Mouse (Mus musculus): ENCODE results near the gene Tprgl.

DNA sequence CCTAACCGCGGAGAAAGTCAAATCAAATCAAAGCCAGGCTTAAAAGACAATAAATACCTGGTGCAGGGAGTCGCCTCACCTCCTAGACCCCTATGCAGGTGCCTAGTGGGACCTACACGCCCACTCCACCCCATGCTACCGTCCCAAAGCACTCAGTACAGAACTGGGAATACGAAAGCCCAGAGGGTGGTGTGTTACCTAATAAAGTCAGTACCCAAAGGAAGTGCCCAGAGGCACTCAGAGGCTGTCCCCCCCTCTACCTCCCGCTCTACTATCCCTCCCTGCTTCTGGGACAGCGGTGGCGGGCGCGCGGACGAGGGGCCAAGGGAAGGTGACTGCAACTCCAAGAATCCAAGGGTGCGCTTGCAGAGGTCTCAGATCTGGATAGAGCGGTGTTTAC lies 9.6 kb upstream of the Tprgl start:
- no peak for TF ChIP-seq POLR2A (IDR thresholded peaks at IDR 0.05; ENCODE audit: low read depth, low read length)
- TF ChIP-seq CTCF (conservative IDR thresholded peaks at IDR 0.05; ENCODE audit: insufficient read depth, insufficient read length, low read depth, low read length), result no peak
